Mouse (Mus musculus) liver, embryonic 13.5 days (tissue): ENCODE data around the gene Dhx9. TPM values are rescaled to one million over a fixed set of nuclear protein-coding genes. Genes with fewer than 3 reads are reported as not detected.

Source experiments
- ATAC-seq: fragments of 200-750 bp; cut with Nextera tagmentation; 2 replicates; pipeline ENCODE4 v1.8.0; 2017; ENCODE audit warnings: low read depth, mild to moderate bottlenecking, moderate number of reproducible peaks, moderate library complexity
- DNase-seq: peaks from one replicate; pipeline ENCODE4 v3.0.0; 2022
- H3K27ac ChIP-seq: fragments of 300-500 bp; sonication (generic); 2 replicates; pipeline ENCODE4 v1.5.1; 2015; ENCODE audit warnings: moderate library complexity, mild to moderate bottlenecking, inconsistent platforms
- H3K27me3 ChIP-seq: fragments of 300-500 bp; sonication (generic); 2 replicates; pipeline ENCODE4 v1.6.1; 2015; ENCODE audit warnings: mild to moderate bottlenecking, inconsistent platforms
- H3K36me3 ChIP-seq: fragments of 300-500 bp; sonication (generic); 2 replicates; pipeline ENCODE4 v1.6.1; 2015; ENCODE audit warnings: mild to moderate bottlenecking, inconsistent platforms
- H3K4me1 ChIP-seq: fragments of 300-500 bp; sonication (generic); replicated peaks from 2 replicates; pipeline ENCODE4 v1.6.1; 2015; ENCODE audit warnings: inconsistent platforms
- H3K4me2 ChIP-seq: fragments of 300-500 bp; sonication (generic); 2 replicates; pipeline ENCODE4 v1.6.1; 2015; ENCODE audit warnings: inconsistent platforms, mild to moderate bottlenecking, moderate library complexity
- H3K4me3 ChIP-seq: fragments of 300-500 bp; sonication (generic); replicated peaks from 2 replicates; pipeline ENCODE4 v1.5.1; 2015; ENCODE audit warnings: mild to moderate bottlenecking, inconsistent platforms
- H3K9ac ChIP-seq: fragments of 300-500 bp; sonication (generic); 2 replicates; pipeline ENCODE4 v1.6.1; 2015; ENCODE audit warnings: mild to moderate bottlenecking, inconsistent platforms
- H3K9me3 ChIP-seq: fragments of 300-500 bp; sonication (generic); replicated peaks from 2 replicates; pipeline ENCODE4 v1.6.1; 2016; ENCODE audit warnings: inconsistent platforms
- WGBS: fragments of 180-500 bp; shearing (Covaris S2); methylation state at CpG from one replicate; pipeline ENCODE4 v1.1.7; 2015; ENCODE audit not compliant: insufficient replicate concordance; 5-methylcytosine and 5-hydroxymethylcytosine counted together
- polyA plus RNA-seq: library from polyadenylated mRNA; unstranded; fragments of >200 nt; fragmentation: Nextera tagmentation; extraction: Ambion mirVana; gene quantifications from 2 replicates; pipeline ENCODE4 v1.2.1, GENCODE M21; 2015

Dhx9 gene
- polyA plus RNA-seq, 1 experiment from 2014 or later = 15.3 TPM

DNA sequence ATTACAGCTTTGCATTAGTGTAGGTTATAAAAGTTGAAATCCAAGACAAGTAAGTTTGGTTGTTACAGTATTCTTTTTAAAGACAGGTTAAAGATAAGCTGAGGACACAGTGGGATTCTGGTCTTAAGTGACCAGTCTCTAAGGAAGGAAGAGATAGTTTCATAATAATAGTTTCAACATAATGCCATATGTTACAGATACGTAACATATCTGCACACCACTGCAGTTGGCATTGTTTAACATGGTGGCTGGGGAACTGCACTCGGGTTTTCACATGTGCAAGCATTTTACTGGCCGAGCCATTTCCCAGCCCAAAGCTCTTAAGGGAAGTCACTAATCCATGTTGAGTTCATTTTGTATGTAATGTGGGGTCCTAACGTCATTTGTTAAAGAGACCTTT, 43.8 kb downstream of the Dhx9 start:
- no peak for ATAC-seq
- 77% methylated on average over 4 of the region's 4 CpGs for WGBS

GRCm38 (mm10) chr1:153443019-153443418, 44.4 kb downstream of the Dhx9 start:
- H3K36me3 ChIP-seq = peaks cover 3% of the 10 kb centered on the region; the same call in 1 of the 2 replicates
- no peak overlapping the region for H3K9ac ChIP-seq
- H3K4me1 ChIP-seq = no peaks in the 10 kb centered on the region
- whole genome bisulfite sequencing = 70% methylated on average over 1 of the region's 1 CpGs
- H3K27me3 ChIP-seq = no peaks in the 10 kb centered on the region
- DNase-seq (no peak), ATAC-seq (no peak)
- H3K4me2 ChIP-seq = no peak overlapping the region
- no peaks in the 10 kb centered on the region for H3K9me3 ChIP-seq
- no peak overlapping the region for H3K4me3 ChIP-seq
- no peak overlapping the region for H3K27ac ChIP-seq

More for the DNA sequence above, 43.8 kb downstream of the Dhx9 start:
- H3K27ac ChIP-seq = no peak overlapping the region
- DNase-seq = no peak
- H3K4me3 ChIP-seq = no peak overlapping the region
- no peaks in the 10 kb centered on the region for H3K9me3 ChIP-seq
- peaks cover 3% of the 10 kb centered on the region; the same call in 1 of the 2 replicates for H3K36me3 ChIP-seq
- no peaks in the 10 kb centered on the region for H3K27me3 ChIP-seq
- H3K4me2 ChIP-seq = no peak overlapping the region
- no peak overlapping the region for H3K9ac ChIP-seq
- no peaks in the 10 kb centered on the region for H3K4me1 ChIP-seq

DNA sequence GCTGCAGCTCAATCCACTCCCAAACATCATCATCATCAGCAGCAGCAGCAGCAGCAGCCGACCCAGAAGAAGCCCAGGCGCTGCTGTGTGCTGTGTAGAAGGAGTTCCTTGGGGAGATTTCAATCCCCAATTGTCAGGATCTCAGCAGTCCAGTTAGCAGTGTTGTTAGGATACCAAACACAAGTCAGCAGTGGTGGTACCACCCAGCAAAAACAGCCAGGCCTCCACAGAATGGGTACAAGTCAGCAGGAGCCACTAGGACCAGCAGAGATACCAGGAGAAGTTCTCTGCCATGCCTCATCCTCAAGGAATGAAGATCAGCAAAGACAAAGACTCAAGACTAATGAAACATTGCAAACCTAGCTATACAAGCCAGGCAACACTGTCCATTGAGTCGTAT, 45.8 kb downstream of the Dhx9 start:
- Histone ChIP-seq H3K27ac (no peak overlapping the region), H3K27me3 (no peaks in the 10 kb centered on the region), H3K4me1 (no peaks in the 10 kb centered on the region), H3K9ac (no peak overlapping the region), H3K4me2 (no peak overlapping the region), H3K9me3 (no peaks in the 10 kb centered on the region), H3K36me3 (peaks cover 2% of the 10 kb centered on the region; the same call in 1 of the 2 replicates), H3K4me3 (no peak overlapping the region)
- DNase-seq (no peak), ATAC-seq (no peak)
- 72% methylated on average over 3 of the region's 3 CpGs for WGBS

DNA sequence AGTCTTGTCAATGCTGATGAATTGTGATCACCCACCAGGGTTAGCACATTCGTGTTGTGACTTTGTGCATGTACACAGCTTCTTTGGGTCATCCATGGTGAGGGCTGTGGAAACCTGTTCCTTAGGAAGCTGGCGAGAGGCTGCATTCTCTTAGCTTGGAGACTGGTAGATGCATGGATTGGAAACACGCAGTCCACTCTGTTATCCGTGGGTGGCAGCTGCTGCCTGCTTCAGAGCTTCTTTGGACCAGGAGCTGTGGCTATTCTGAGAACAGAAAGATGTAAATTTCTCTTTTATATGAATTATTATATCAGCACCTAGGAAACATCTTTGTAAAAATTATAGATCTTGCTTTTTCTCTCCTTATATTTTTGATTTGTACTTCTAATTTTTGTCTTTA, 46.7 kb downstream of the Dhx9 start:
- Histone ChIP-seq H3K4me1 (no peaks in the 10 kb centered on the region), H3K9me3 (no peaks in the 10 kb centered on the region), H3K4me3 (no peak overlapping the region), H3K9ac (no peak overlapping the region), H3K4me2 (no peak overlapping the region), H3K27me3 (no peaks in the 10 kb centered on the region), H3K27ac (no peak overlapping the region), H3K36me3 (no peaks in the 10 kb centered on the region)
- DNase-seq (no peak), ATAC-seq (no peak)
- 55% methylated on average over 4 of the region's 4 CpGs for WGBS

- Histone ChIP-seq H3K4me2 (no peak overlapping the region), H3K9ac (no peak overlapping the region), H3K27ac (no peak overlapping the region), H3K4me1 (no peaks in the 10 kb centered on the region), H3K27me3 (no peaks in the 10 kb centered on the region), H3K9me3 (no peaks in the 10 kb centered on the region), H3K4me3 (no peak overlapping the region), H3K36me3 (no peaks in the 10 kb centered on the region)
- DNase-seq (no peak), ATAC-seq (no peak)
- WGBS = 72% methylated on average over 11 of the region's 11 CpGs
Measured at GRCm38 (mm10) chr1:153437536-153437935, 49.9 kb downstream of the Dhx9 start.

- H3K4me2 ChIP-seq = no peak overlapping the region
- no peaks in the 10 kb centered on the region for H3K9me3 ChIP-seq
- H3K4me1 ChIP-seq = no peaks in the 10 kb centered on the region
- WGBS = 63% methylated on average over 5 of the region's 5 CpGs
- no peak overlapping the region for H3K4me3 ChIP-seq
- no peak for DNase-seq
- H3K36me3 ChIP-seq = no peaks in the 10 kb centered on the region
- no peak for ATAC-seq
- no peak overlapping the region for H3K9ac ChIP-seq
- H3K27me3 ChIP-seq = no peaks in the 10 kb centered on the region
- H3K27ac ChIP-seq = no peak overlapping the region
Measured at GRCm38 (mm10) chr1:153433851-153434589, 53.4 kb downstream of the Dhx9 start.

GRCm38 (mm10) chr1:153432329-153432728, 55.1 kb downstream of the Dhx9 start:
- H3K27ac ChIP-seq = no peak overlapping the region
- no peaks in the 10 kb centered on the region for H3K36me3 ChIP-seq
- H3K27me3 ChIP-seq = no peaks in the 10 kb centered on the region
- H3K9ac ChIP-seq = no peak overlapping the region
- DNase-seq (no peak), ATAC-seq (no peak)
- whole genome bisulfite sequencing = 83% methylated on average over 2 of the region's 2 CpGs
- no peaks in the 10 kb centered on the region for H3K9me3 ChIP-seq
- H3K4me2 ChIP-seq = no peak overlapping the region
- H3K4me3 ChIP-seq = no peak overlapping the region
- H3K4me1 ChIP-seq = no peaks in the 10 kb centered on the region

DNA sequence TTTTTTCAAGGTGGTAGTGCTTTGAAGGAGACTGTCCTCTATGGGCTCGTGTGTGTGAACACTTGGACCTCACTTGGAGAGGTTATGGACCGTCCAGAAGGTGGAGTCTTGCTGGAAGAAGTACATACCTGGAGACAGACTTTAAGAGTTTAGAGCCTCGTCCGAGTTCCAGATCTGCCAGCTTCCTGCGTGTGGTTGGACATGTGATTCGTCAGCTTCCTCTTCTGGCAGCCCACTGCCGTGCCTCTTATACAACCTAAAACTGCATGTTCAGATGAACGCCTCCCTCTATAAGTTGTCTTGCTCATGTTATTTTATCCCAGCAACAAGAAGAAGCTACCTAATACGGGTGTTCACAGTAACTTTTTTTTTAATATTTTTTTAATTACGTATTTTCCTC, 55.8 kb downstream of the Dhx9 start:
- Histone ChIP-seq H3K36me3 (no peaks in the 10 kb centered on the region), H3K4me1 (no peaks in the 10 kb centered on the region), H3K27ac (no peak overlapping the region), H3K9me3 (no peaks in the 10 kb centered on the region), H3K27me3 (0 out of 2 replicates have a peak, but pooled peaks cover under 1% of the 10 kb centered on the region), H3K4me3 (no peak overlapping the region), H3K4me2 (no peak overlapping the region), H3K9ac (no peak overlapping the region)
- ATAC-seq = no peak
- DNase-seq = no peak
- 39% methylated on average over 10 of the region's 10 CpGs for WGBS

DNA sequence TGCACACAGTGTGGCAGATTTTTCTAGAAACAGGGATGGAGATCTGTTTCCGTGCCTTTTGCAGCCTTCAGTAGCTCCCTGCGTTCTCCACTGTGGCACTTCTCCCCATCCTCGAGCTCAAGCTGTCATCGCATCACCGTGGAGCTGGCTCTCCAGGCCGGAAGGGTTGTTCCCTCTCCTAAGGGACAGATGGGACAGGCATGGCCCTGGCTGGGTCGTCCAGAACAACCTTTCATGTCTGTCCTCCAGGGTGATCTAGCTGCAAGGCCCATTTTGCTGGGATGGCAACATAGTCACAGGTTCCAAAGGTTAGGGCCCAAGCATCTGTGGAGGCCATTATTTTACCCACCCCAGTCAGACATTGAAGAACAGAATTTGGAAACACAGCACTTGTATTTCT, 56.3 kb downstream of the Dhx9 start:
- Histone ChIP-seq H3K9me3 (no peaks in the 10 kb centered on the region), H3K4me1 (no peaks in the 10 kb centered on the region), H3K27me3 (0 out of 2 replicates have a peak, but pooled peaks cover 4% of the 10 kb centered on the region), H3K9ac (no peak overlapping the region), H3K36me3 (no peaks in the 10 kb centered on the region), H3K27ac (no peak overlapping the region), H3K4me3 (no peak overlapping the region), H3K4me2 (no peak overlapping the region)
- ATAC-seq (no peak), DNase-seq (no peak)
- 65% methylated on average over 7 of the region's 7 CpGs for WGBS

DNA sequence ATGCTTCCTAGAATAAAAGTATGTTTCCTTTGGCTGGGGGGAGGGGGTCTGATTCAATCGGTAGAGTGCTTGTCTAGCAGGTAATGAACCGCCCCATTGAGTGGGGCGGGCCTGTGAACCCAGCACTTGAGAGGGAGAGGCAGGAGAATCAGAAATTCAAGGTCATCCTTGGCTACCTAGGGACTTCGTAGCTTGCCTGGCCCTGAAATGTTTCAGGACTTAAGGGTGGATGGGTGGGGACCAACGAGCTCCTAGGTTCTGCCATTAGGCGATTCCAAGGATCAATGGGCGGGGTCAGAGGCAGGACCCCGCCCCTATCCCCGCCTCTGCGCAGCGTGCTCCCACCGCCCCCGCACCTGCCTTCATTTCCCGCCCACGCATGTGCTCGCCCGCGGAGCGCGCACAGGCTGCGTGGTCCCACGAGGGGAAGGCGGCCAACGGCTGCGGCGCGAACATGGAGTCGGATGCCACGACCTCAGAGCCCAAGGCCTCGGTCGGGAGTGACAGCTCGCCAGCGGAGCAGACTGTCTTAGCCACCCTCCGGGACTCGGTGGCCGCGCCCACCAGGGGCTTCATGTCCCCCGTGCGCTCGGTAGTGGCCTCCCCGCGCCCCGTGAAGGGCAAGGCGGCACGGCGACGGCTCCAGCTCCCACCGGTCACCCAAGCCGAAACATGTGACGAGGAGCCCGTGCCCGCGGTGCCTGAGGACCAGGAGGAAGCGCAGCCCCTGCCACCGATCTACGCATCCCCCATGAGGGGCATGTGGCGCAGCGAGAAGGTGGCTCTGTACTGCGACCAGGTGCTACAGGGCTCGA, 62.5 kb downstream of the Dhx9 start, which contains the start of gene Shcbp1l:
TSS of gene Shcbp1l (plus strand) at position 393 of the 815 bp plus-strand sequence.
- peaks cover 13% of the 10 kb centered on the region; the same call in 1 of the 2 replicates for H3K27me3 ChIP-seq
- no peaks in the 10 kb centered on the region for H3K36me3 ChIP-seq
- H3K9ac ChIP-seq = peak within 1 kb of the TSS; percentile 78
- ATAC-seq (peak; percentile 91), DNase-seq (peak; percentile 78)
- peak within 1 kb of the TSS; percentile 96 for H3K27ac ChIP-seq
- WGBS = 2% methylated on average over 60 of the region's 60 CpGs
- peak within 1 kb of the TSS; percentile 67 for H3K4me3 ChIP-seq
- H3K4me2 ChIP-seq = peak within 1 kb of the TSS; percentile 99
- H3K4me1 ChIP-seq = peaks cover 24% of the 10 kb centered on the region
- no peaks in the 10 kb centered on the region for H3K9me3 ChIP-seq

DNA sequence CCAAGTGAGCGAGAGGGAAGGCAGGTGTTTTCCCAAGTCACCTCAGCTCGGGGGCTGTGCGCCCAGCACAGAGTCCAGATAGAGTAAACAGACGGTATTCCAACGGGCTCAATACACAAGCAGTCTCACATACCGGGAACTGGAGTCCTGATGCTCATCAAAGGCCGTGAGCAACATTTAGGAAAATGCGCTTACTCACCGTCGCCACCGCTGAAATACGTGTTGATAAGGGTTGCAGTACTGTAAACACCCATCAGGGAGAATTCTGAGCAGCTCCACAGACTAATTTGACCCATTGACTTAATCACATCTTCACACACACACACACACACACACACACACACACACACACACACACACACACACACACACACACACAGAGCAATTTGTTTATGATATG, 63.2 kb downstream of the Dhx9 start:
- Histone ChIP-seq H3K4me2 (peak overlapping the region; percentile 99), H3K27me3 (peaks cover 13% of the 10 kb centered on the region; the same call in 1 of the 2 replicates), H3K9me3 (no peaks in the 10 kb centered on the region), H3K4me3 (peak overlapping the region; percentile 67), H3K9ac (peak overlapping the region; percentile 78), H3K36me3 (no peaks in the 10 kb centered on the region), H3K27ac (peak overlapping the region; percentile 96), H3K4me1 (peaks cover 24% of the 10 kb centered on the region)
- ATAC-seq = peak; percentile 88
- peak; percentile 65 for DNase-seq
- 19% methylated on average over 12 of the region's 12 CpGs for WGBS
